Mouse (Mus musculus): ENCODE measurements around the gene Srd5a3.

Gene Srd5a3

GRCm38 (mm10) chr5:76194377-76194945 is 54.4 kb downstream of the Srd5a3 start:
- DNase-seq: no peak

GRCm38 (mm10) chr5:76199346-76199745 is 59.3 kb downstream of the Srd5a3 start:
- no peak for DNase-seq

GRCm38 (mm10) chr5:76203171-76203570 is 63.1 kb downstream of the Srd5a3 start:
- no peak for DNase-seq
